Mouse (Mus musculus): ENCODE data around the gene Ccdc61.
"Not testable (repeated sequence)": the region's sequence is repeated elsewhere in the genome, so short reads cannot be mapped to it uniquely, and the experiment has no call there.

Ccdc61 gene

DNA sequence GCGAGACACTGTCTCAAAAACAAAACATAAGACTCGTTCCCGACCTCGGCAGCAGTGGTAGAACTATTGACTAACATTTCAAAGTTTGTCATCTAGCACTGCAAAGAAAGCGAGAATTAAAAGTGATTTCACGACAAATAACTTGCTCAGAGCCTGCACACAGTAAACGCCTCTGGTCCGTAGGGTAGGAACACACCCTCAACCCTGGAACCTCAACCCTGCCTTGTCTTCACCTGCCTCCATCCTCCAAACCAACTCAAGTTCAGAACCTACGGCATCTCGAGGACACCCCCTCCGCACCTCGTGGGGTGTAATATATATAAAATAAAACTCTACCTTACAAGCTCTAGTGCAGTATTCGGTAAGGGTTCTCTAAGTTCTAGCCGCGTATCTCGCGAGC is 418 bp downstream of the Ccdc61 start:
- DNase-seq, result no peak

GRCm38 (mm10) chr7:18904971-18905370 is 5.2 kb downstream of the Ccdc61 start:
- DNase-seq, result no peak

GRCm38 (mm10) chr7:18902486-18902885 is 7.7 kb downstream of the Ccdc61 start:
- DNase-seq, result no peak

- no peak for DNase-seq
Measured at GRCm38 (mm10) chr7:18900513-18900912, 9.7 kb downstream of the Ccdc61 start.

DNA sequence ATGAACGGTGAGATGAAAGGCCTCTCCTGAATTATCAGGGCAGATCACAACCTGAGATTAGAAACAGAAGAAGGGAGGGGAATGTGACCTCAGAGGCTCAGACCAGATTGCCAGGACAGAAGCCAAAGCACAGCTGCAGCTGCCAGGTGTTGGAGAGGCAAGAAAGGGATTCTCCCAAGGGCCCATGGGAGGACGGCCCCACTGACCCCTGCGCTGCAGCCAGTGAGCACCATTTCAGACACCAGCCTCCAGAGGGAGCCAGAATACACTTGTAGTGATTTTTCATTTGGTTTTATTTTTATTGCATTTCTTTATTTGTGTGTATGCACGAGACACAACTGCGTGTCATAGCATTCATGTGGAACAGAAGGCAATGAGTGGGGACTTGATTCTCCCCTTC is 13.7 kb downstream of the Ccdc61 start:
- no peak for DNase-seq

- peak; percentile 40 to 46 for DNase-seq
Measured at GRCm38 (mm10) chr7:18893651-18894430, 16.4 kb downstream of the Ccdc61 start.

GRCm38 (mm10) chr7:18893009-18893408 is 17.2 kb downstream of the Ccdc61 start:
- no peak for DNase-seq

DNA sequence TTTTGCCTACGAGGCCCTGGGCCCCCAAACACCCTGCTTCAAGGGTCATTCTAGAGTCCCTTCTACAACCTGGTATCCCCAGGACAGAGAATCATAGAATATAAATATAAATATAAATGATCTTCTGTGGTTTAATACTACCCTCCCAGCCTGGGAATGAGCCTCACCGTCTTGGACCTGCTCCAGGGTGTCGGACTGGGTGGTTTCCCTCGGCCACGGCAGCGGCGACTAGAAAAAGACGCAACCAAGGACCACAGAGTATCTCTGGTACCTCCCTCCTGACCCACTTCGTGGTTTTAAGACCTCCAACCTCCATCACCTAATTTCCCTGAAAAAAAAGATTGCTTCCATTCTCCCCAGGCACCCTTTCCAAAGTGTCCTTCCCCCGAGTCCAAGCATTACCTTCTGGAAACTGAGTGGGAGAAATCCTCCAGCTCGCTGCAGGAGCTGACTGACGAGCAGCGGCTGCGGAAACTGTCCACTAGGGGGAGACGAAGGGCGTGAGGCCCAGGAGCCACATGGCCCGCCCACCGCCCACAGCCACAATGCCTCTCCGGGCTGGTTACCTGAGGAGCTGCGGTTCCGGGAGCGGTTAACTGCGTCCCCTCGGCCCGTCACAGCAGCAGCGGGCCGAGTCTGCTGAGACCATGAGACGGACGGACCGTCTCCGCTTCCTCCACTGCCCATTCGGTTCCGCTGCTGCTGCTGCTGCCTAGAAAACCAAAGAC is 18.2 kb downstream of the Ccdc61 start:
- DNase-seq, result peak; percentile 80 to 82

DNA sequence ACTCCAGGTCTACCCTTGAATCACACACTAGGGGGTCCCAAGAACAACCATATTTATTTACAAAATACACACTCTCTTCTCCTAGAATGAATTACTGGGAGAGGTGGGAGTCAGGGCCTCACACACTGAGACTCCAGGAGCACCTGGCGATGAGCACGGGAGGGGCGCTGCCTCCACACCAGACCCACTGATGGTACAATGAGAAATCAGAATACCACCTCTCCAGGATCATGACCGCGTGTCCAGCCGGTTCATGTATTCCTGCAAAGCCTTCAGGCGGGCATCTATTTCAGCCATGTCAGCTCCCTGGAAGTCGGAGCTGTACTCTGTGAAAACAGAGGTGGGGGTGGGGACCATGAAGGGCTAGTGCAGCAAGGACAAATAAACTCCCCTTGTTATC is 19.4 kb downstream of the Ccdc61 start:
- no peak for DNase-seq

GRCm38 (mm10) chr7:18886963-18887362 is 23.3 kb downstream of the Ccdc61 start:
- DNase-seq, result no peak

DNA sequence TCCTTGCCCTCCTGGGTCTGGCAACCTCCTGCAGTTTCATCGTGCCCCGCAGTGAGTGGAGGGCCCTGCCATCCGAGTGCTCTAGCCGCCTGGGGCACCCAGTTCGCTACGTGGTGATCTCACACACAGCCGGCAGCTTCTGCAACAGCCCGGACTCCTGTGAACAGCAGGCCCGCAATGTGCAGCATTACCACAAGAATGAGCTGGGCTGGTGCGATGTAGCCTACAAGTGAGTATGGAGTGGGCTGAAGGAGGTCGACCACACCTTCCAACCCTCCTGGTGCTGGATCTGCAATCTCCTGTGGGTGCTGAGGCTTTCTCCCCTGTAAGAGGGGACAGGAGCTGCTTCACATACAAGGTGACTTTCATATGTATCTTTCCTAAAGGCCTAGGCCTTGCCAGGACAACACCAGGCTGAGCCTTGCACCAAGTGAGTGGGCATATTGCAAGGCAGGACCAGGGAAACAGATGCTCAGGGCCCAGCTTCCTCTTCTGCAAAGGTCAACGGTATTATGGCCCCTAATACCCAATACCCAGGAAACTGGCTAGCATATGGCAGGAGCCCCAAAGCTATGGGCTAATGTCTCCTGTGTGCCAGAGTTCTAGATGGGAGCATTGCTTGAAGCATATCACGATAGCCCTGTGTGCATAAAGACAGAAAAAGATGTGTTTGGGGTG is 25.3 kb downstream of the Ccdc61 start:
- no peak for DNase-seq

GRCm38 (mm10) chr7:18883991-18884744 is 26.0 kb downstream of the Ccdc61 start:
- DNase-seq, result no peak

- DNase-seq, result no peak
Measured at GRCm38 (mm10) chr7:18878691-18879090, 31.5 kb downstream of the Ccdc61 start.

GRCm38 (mm10) chr7:18875372-18875771 is 34.8 kb downstream of the Ccdc61 start:
- DNase-seq, result no peak

GRCm38 (mm10) chr7:18873253-18873652 is 37.0 kb downstream of the Ccdc61 start:
- DNase-seq, result peak; percentile 64 to 71

GRCm38 (mm10) chr7:18872816-18873215 is 37.4 kb downstream of the Ccdc61 start:
- DNase-seq, result no peak

- no peak for DNase-seq
Measured at GRCm38 (mm10) chr7:18872014-18872802, 38.0 kb downstream of the Ccdc61 start.

DNA sequence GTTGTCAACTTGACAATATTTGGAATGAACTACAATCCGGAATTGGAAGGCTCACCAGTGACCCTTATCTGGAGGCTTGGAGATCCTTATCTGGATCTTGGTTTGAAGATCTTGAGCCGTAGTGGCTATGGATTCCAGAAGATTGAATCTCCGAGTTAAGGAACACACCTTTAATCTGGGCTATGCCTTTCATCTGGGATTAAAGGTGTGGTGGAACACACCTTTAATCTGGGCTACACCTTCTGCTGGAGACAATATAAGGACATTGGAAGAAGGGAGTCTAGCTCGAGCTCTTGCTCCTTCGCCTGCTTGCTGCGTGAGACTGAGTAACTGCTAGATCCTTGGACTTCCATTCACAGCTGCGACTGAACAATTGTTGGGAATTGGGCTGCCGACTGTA is 39.2 kb downstream of the Ccdc61 start, which contains the start of gene Pglyrp1:
Pglyrp1 (plus strand) TSS at position 301 of the 400 bp plus-strand sequence.
- DNase-seq, result not testable (repeated sequence)

- DNase-seq, result no peak
Measured at GRCm38 (mm10) chr7:18868491-18868890, 41.7 kb downstream of the Ccdc61 start.

GRCm38 (mm10) chr7:18862801-18863200 is 47.4 kb downstream of the Ccdc61 start:
- no peak for DNase-seq

DNA sequence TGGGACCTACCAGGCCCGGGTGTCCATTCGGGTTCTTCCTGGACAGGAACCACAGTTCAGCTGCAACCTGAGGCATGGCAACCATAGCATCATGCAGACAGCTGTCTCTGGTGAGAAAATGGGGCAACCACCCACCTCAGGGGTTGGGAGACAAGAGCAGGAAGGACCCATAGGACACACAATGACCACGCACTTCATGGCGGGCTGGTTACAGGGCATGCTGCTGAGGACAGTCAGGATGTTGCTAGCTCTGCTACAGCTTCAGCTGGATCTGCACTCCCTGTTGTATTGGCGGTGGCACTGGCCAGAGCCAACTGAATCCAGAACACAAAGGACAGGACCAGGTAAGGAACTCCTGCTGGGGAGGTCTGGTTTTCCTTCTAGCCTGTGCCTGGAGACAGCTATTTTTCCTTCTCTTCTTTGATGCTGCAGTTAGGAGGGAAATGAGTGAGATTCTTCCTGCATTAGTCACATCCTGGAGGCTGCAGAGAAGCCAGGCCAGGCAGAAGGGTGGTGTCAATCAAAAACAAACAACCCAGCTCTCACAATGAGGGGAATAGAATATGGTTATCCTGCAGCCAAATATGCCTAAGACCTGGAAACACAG is 51.8 kb downstream of the Ccdc61 start:
- DNase-seq, result no peak

DNA sequence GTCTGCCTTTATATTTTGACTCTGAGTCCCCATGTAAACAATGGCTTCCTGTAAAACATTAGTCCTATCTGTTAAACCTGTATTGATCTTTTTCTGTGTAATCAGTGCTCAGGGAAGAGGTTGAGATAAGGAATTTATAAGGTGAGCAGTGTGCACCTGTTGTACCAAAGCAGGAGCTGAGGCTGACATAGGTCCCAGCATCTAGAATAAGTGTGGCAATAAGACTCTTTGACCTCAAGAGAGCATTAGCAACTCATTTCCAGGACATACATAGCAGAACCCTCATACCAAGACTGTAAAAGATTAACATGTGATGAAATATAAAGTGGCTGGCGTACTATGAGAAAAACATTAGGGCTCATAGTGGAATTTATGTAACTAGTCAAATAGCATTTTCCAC is 61.8 kb downstream of the Ccdc61 start:
- DNase-seq, result no peak

All from thymus, postnatal 36 days (tissue).